Mouse (Mus musculus) midbrain, postnatal 0 days (tissue): ENCODE measurements around the gene Tnfrsf8. TPM values are rescaled to one million over a fixed set of nuclear protein-coding genes. Genes with fewer than 3 reads are reported as not detected.

ENCODE experiments used
- ATAC-seq: fragments of 200-750 bp; cut with Nextera tagmentation; 2 replicates; pipeline ENCODE4 v1.8.0; 2017; ENCODE audit warnings: moderate number of reproducible peaks, mild to moderate bottlenecking, moderate TSS enrichment, moderate library complexity; ENCODE audit not compliant: low FRiP score
- DNase-seq: peaks from one replicate; pipeline ENCODE4 v3.0.0-alpha.2; 2015; ENCODE audit warnings: low spot score
- H3K27ac ChIP-seq: fragments of 300-500 bp; sonication (generic); 2 replicates; pipeline ENCODE4 v1.5.1; 2014; ENCODE audit warnings: low read depth, mild to moderate bottlenecking, low read length, mixed read lengths
- H3K27me3 ChIP-seq: fragments of 300-500 bp; sonication (generic); 2 replicates; pipeline ENCODE4 v1.6.1; 2014; ENCODE audit warnings: low read length, control low read depth, mixed read lengths; ENCODE audit not compliant: insufficient read depth
- H3K36me3 ChIP-seq: fragments of 300-500 bp; sonication (generic); 2 replicates; pipeline ENCODE4 v1.6.1; 2014; ENCODE audit warnings: low read length, control low read depth, mixed read lengths; ENCODE audit not compliant: insufficient read depth
- H3K4me1 ChIP-seq: fragments of 300-500 bp; sonication (generic); 2 replicates; pipeline ENCODE4 v1.6.1; 2014; ENCODE audit warnings: mild to moderate bottlenecking, control low read depth, antibody characterized with exemption, low read length, mixed read lengths; ENCODE audit not compliant: insufficient read depth
- H3K4me2 ChIP-seq: fragments of 300-500 bp; sonication (generic); 2 replicates; pipeline ENCODE4 v1.6.1; 2014; ENCODE audit warnings: low read depth, mild to moderate bottlenecking, low read length, mixed read lengths; ENCODE audit not compliant: poor library complexity, severe bottlenecking
- H3K4me3 ChIP-seq: fragments of 300-500 bp; sonication (generic); 2 replicates; pipeline ENCODE4 v1.5.1; 2014; ENCODE audit warnings: low read depth, mild to moderate bottlenecking, low read length, moderate library complexity
- H3K9ac ChIP-seq: fragments of 300-500 bp; sonication (generic); replicated peaks from 2 replicates; pipeline ENCODE4 v1.6.1; 2014; ENCODE audit warnings: mild to moderate bottlenecking, low read length, moderate library complexity, mixed read lengths; ENCODE audit not compliant: poor library complexity, severe bottlenecking
- H3K9me3 ChIP-seq: fragments of 300-500 bp; sonication (generic); 2 replicates; pipeline ENCODE4 v1.6.1; 2016; ENCODE audit warnings: low read length, control low read depth
- CTCF ChIP-seq: IDR thresholded peaks from 2 replicates; pipeline ENCODE4 v1.5.1; 2016; ENCODE audit warnings: antibody characterized with exemption, mild to moderate bottlenecking
- WGBS: fragments of 180-500 bp; shearing (Covaris S2); extraction: QIAGEN DNeasy Blood & Tissue Kit; methylation state at CpG from one replicate; pipeline ENCODE4 v1.1.7; 2014; 5-methylcytosine and 5-hydroxymethylcytosine counted together
- polyA plus RNA-seq: library from polyadenylated mRNA; unstranded; fragments of >200 nt; fragmentation: Nextera tagmentation; extraction: Ambion mirVana; gene quantifications from 2 replicates; pipeline ENCODE4 v1.2.1, GENCODE M21; 2015
- total RNA-seq: library from RNA; depleted of rRNA; stranded (reverse); fragments of >200 nt; gene quantifications from 2 replicates; pipeline ENCODE4 v1.2.3, GENCODE M21; 2014

Tnfrsf8 gene
- total and polyA plus RNA-seq, 2 experiments from 2014 or later, result 3.0 to 3.3 TPM

DNA sequence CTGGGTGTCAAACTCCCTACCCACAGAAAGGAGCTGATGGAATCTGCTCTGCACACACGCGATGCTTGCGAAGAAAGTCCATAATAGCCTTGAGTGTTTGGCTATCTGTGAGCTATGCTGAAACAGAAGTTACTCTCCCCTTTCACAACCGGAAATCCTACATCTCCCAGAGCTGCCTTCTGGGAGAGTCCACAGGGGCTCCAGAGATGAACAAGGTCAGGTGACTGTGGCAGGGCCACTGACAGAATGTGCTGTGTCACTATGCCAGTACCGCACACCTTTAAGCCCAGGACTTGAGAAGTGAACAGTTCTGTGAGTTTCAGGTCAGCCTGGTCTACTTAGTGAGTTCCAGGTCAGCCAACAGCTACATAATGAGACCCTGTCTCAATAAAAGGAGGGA lies 20.4 kb downstream of the Tnfrsf8 start:
- Histone ChIP-seq H3K9ac (no peak overlapping the region), H3K4me2 (no peak overlapping the region), H3K9me3 (no peaks in the 10 kb centered on the region), H3K4me3 (no peak overlapping the region), H3K36me3 (no peaks in the 10 kb centered on the region), H3K4me1 (no peaks in the 10 kb centered on the region), H3K27ac (no peak overlapping the region), H3K27me3 (no peaks in the 10 kb centered on the region)
- no peak for ATAC-seq
- no peak for DNase-seq
- WGBS, result 90% methylated on average over 5 of the region's 5 CpGs
- no peak for TF ChIP-seq CTCF

DNA sequence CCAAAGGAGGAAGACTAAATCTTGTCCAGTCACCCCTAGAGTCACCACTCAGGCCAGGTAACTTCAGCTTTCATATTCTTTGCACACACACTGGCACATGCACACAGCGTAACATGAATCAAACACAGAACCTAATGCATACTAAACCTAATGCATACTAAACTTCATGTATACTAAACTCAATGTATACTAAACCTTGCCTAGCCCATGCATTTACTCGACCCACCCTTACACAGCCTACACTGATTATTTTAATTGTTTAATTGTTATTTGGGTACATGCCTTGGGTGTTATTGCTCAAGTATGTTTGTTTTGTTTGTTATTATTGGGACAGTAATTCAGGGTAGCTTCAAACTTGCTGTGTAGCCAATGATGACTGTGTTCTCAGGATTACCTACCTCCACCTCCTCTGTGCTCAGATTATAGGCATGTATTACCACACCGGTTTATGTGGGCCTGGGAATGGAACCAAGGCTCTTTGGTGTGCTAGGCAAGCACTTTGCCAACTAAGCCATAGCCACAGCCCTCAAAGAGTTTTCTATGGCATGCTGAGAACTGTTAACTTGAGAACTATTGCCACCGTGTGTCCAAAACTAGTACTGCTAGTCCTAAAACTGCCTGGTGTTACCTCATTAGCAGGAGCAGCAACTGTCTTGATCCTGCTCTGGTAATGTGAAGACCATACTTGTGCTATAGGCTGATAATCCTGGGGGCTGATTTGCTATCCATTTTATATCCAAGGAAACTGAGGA lies 28.4 kb downstream of the Tnfrsf8 start:
- H3K4me2 ChIP-seq, result no peak overlapping the region
- H3K9me3 ChIP-seq, result no peaks in the 10 kb centered on the region
- H3K36me3 ChIP-seq, result no peaks in the 10 kb centered on the region
- no peaks in the 10 kb centered on the region for H3K27me3 ChIP-seq
- DNase-seq (peak; percentile 86), ATAC-seq (peak; percentile 67)
- TF ChIP-seq CTCF, result peak; percentile 91
- no peak overlapping the region for H3K27ac ChIP-seq
- H3K9ac ChIP-seq, result no peak overlapping the region
- WGBS, result 48% methylated on average over 4 of the region's 4 CpGs
- H3K4me1 ChIP-seq, result no peaks in the 10 kb centered on the region
- no peak overlapping the region for H3K4me3 ChIP-seq

DNA sequence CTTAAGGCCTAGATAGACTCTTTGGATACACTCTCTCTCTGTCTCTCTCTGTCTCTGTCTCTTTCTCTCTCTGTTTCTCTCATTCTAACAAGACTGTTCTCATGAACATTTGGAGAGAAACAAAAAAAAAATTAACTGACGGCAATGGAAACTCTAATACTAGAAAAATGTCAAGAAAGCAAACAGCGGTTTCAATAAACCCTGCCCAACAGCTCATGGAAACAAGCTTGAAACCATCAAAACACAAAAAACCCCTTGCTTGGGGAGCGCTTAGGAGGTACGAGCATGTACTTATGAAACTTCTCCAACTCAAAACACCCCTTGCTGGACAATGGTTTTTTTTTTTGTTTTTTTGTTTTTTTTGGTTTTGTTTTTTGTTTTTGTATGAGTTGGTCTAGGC lies 30.3 kb downstream of the Tnfrsf8 start:
- DNase-seq, result no peak
- H3K27me3 ChIP-seq, result no peaks in the 10 kb centered on the region
- ATAC-seq, result no peak
- H3K36me3 ChIP-seq, result no peaks in the 10 kb centered on the region
- no peaks in the 10 kb centered on the region for H3K4me1 ChIP-seq
- no peak overlapping the region for H3K9ac ChIP-seq
- no peak overlapping the region for H3K4me2 ChIP-seq
- no peaks in the 10 kb centered on the region for H3K9me3 ChIP-seq
- WGBS, result 97% methylated on average over 4 of the region's 4 CpGs
- TF ChIP-seq CTCF, result no peak
- no peak overlapping the region for H3K4me3 ChIP-seq
- H3K27ac ChIP-seq, result no peak overlapping the region

DNA sequence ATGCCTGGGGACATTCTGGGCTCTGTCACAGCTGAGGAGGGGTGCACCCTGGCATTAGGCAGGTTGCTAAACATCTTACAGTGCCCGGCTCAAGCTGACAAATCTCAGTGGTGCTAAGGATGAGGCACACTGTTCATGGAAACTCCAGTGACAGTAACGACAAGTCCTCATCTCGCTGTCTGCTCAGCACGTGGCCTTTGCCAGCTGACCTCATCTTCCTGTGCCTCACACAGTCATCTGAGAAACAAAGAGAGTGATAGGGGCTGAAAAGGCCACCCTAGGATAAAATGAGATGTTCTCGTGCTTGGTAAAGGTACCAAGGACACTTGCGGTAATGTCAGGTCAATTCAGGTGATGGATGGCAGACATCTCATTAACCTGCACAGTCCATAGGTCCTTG lies 31.5 kb downstream of the Tnfrsf8 start:
- Histone ChIP-seq H3K9ac (no peak overlapping the region), H3K4me1 (no peaks in the 10 kb centered on the region), H3K27me3 (no peaks in the 10 kb centered on the region), H3K4me2 (no peak overlapping the region), H3K36me3 (no peaks in the 10 kb centered on the region), H3K27ac (no peak overlapping the region), H3K9me3 (no peaks in the 10 kb centered on the region), H3K4me3 (no peak overlapping the region)
- no peak for TF ChIP-seq CTCF
- WGBS, result 79% methylated on average over 6 of the region's 6 CpGs
- DNase-seq, result no peak
- no peak for ATAC-seq

DNA sequence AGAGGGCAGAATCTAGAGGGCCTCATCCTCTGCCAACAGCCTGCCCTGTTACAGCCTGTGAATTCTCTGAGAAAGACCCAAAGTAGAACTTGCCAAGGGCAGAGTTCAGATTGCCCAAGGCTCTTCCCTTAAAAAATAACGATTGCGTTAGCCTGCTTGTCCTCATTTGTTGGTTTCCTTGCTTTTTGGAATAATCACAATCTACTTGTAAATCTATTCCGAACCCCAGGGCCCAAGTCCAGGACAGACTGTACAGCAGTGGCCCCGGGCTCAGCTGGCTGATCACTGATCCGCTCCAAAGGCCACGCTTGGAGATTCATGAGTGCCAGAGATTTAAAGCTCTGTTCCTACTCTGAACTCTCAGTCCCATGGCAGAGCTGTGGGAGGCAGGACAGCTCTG lies 34.0 kb downstream of the Tnfrsf8 start:
- Histone ChIP-seq H3K36me3 (no peaks in the 10 kb centered on the region), H3K27me3 (no peaks in the 10 kb centered on the region), H3K4me3 (no peak overlapping the region), H3K4me2 (no peak overlapping the region), H3K9me3 (no peaks in the 10 kb centered on the region), H3K9ac (no peak overlapping the region), H3K27ac (no peak overlapping the region), H3K4me1 (no peaks in the 10 kb centered on the region)
- TF ChIP-seq CTCF, result no peak
- WGBS, result 82% methylated on average over 6 of the region's 6 CpGs
- ATAC-seq (no peak), DNase-seq (no peak)

DNA sequence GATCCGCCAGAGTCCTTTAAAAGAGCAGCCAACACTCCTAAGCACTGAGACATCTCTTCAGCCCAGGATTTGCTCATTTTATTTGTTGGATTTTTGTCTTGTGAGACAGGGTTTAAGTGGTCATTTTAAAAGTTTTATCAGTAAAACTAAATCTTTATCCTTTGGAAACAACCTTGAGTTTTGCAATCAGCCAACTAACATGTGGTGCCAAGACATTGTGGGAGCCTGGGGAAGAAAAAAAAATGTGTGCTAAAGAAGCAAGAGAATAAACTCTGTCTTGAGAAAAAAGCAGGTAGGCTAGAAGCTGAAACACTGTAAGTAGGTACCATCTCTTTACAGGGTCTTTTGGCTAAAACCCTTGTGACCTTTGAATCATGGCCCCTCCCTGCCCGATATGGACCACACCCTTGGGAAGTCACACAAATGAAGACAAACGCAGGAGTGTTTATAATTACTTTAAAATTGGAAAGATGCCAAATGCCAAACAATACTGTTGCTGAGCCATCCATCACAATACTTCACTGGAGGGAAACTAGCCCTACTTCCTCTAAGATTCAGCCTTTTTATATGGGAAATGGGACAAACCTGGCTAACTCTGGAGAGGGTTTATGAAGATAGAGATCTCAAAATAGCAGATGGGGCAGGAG lies 36.1 kb downstream of the Tnfrsf8 start:
- TF ChIP-seq CTCF, result no peak
- ATAC-seq (no peak), DNase-seq (no peak)
- Histone ChIP-seq H3K27me3 (no peaks in the 10 kb centered on the region), H3K9ac (no peak overlapping the region), H3K4me1 (no peaks in the 10 kb centered on the region), H3K4me3 (no peak overlapping the region), H3K27ac (no peak overlapping the region), H3K4me2 (no peak overlapping the region), H3K9me3 (no peaks in the 10 kb centered on the region), H3K36me3 (no peaks in the 10 kb centered on the region)
- WGBS, result 79% methylated on average over 3 of the region's 3 CpGs
